Mouse (Mus musculus): Measurements from ENCODE around the gene Cacna1e. TPM values are rescaled to one million over a fixed set of nuclear protein-coding genes. Genes with fewer than 3 reads are reported as not detected.

Cacna1e gene
- polyA plus RNA-seq, 1 experiment from 2014 or later = 3.2 TPM

DNA sequence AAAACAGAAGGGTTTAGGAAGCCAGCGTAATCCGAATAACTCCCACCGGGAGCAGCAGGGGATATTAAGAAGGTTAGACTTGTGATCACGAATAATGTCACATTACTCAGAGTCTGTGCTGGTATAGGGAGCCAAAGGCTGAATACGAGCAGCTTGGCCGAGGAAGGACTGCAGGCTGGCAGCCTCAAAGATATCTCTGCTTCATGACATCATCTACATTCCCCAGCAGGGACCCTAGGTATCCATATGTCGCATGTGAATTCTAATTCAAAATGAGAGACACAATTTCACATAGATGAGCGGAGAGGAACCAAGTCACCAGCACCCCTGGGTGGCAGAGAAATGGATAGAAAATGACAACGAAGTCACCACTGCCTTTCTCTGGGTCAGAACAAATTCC is 22.9 kb downstream of the Cacna1e start:
- Histone ChIP-seq H3K9me3 (no peaks in the 10 kb centered on the region), H3K36me3 (replicated peaks) (no peaks in the 10 kb centered on the region), H3K27ac (no peak overlapping the region), H3K4me3 (replicated peaks) (no peak overlapping the region), H3K27me3 (no peaks in the 10 kb centered on the region), H3K9ac (no peak overlapping the region), H3K4me2 (no peak overlapping the region), H3K4me1 (no peaks in the 10 kb centered on the region)
- 87% methylated on average over 9 of the region's 9 CpGs for WGBS
- no peak for ATAC-seq (ENCODE audit: low FRiP score)

DNA sequence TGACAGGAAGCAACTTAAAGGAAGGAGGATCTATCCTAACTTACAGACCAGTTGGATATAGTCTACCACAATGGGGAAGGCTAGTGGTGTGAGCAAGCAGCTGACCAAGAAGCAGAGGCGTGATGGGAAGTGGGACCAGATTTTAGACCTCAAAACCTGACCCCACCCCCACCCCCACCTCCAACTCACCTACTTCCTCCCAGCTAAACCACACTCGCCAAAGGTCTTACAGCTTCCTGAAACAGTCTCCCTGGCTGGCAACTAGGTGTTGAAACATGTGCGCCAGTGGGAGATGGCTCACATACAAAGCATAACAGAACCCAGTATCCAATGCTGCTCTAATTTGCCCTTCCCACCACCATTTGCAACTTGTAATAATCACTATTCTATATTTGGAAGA is 29.7 kb downstream of the Cacna1e start:
- Histone ChIP-seq H3K36me3 (replicated peaks) (no peaks in the 10 kb centered on the region), H3K9ac (no peak overlapping the region), H3K9me3 (no peaks in the 10 kb centered on the region), H3K27ac (no peak overlapping the region), H3K4me3 (replicated peaks) (no peak overlapping the region), H3K4me1 (peaks cover 3% of the 10 kb centered on the region; the same call in 1 of the 2 replicates), H3K4me2 (no peak overlapping the region), H3K27me3 (no peaks in the 10 kb centered on the region)
- ATAC-seq (ENCODE audit: low FRiP score) = no peak
- WGBS = 91% methylated on average over 3 of the region's 3 CpGs

DNA sequence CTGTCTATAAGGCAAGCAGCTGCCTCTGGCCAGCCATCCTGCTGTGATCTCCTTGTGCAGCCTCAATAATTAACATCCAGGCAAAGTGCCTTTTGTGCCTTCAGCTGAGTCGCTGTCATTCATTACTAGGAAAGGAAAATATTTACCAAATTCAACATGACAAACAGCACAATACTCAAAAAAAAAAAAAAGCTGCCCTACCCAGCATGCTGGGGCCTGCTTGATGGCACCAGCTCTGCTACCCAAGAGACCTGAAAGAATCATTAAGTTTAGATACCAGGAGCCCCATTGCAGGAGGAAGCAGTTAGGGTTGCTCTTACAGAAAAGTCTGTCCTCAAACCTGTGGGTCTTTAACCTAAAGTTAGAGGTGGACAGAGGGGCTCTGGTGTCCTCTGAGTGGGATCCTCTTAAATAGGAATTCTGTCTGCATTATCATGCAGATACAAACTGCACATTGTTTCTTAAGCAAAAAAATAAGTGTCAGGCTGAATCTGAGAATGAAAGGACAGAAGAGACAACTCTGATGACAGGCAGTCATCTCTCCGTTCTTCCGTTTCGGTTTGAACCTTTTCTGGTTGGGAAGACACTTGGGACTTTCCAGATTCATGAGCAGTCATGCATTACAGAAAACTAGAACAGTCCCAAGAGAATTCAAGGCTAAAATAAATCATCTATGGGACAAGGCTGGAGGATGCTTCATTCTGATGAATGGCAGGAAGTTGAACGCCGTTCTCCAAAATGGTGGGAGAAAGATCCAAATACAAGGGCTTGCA is 33.6 kb downstream of the Cacna1e start:
- no peak for ATAC-seq (ENCODE audit: low FRiP score)
- H3K9ac ChIP-seq = no peak overlapping the region
- H3K27me3 ChIP-seq = no peaks in the 10 kb centered on the region
- no peaks in the 10 kb centered on the region for H3K9me3 ChIP-seq
- no peak overlapping the region for H3K4me2 ChIP-seq
- H3K4me1 ChIP-seq = peaks cover 3% of the 10 kb centered on the region; the same call in 1 of the 2 replicates
- H3K36me3 ChIP-seq (replicated peaks) = no peaks in the 10 kb centered on the region
- H3K4me3 ChIP-seq (replicated peaks) = no peak overlapping the region
- WGBS = 80% methylated on average over 6 of the region's 6 CpGs
- H3K27ac ChIP-seq = no peak overlapping the region

DNA sequence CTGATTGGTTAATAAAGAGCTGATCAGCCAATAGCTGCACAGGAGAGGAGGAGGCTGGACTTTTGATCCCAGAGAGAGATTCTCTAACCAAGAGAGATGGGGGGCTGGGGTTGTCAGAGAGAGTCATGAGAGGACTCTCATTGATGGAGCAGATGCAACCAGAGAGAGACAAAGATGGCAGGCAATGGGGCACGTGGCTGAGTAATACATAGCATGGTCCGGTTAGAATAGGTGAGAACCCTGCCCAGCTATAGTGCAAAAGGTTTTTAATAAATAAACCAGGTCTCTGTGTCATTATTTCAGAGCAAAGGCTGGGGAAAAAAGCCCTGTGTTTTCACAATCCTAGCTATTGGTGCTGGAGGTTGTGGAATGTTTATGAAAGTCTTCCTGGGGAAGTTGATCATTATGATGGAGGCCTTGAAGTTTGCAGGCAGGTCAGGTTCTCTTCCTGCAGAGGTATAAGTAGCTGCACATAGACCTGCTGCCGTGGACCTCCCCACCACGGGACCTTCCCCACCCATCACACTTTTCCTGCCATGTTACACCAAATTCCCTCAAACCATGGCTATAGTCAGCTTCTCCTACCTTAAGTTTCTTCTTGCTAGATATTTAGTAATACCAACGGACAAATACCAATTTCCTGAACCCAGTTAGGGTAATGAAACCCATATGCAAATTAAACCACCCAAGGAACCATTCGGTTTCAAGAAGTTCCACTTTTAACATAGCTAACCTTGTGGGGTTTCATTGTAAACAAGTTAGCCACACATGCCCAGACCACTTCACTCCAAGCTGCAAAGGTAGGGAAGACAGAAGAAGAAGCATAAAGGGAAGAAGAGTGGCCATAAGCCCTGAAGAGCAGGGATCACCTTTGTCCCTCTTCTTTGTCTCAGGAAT is 35.4 kb downstream of the Cacna1e start:
- no peaks in the 10 kb centered on the region for H3K9me3 ChIP-seq
- H3K36me3 ChIP-seq (replicated peaks) = no peaks in the 10 kb centered on the region
- no peak overlapping the region for H3K27ac ChIP-seq
- no peak overlapping the region for H3K9ac ChIP-seq
- H3K4me2 ChIP-seq = no peak overlapping the region
- no peaks in the 10 kb centered on the region for H3K27me3 ChIP-seq
- 0 out of 2 replicates have a peak, but pooled peaks cover 4% of the 10 kb centered on the region for H3K4me1 ChIP-seq
- H3K4me3 ChIP-seq (replicated peaks) = no peak overlapping the region
- ATAC-seq (ENCODE audit: low FRiP score) = no peak
- WGBS = 85% methylated on average over 6 of the region's 6 CpGs

DNA sequence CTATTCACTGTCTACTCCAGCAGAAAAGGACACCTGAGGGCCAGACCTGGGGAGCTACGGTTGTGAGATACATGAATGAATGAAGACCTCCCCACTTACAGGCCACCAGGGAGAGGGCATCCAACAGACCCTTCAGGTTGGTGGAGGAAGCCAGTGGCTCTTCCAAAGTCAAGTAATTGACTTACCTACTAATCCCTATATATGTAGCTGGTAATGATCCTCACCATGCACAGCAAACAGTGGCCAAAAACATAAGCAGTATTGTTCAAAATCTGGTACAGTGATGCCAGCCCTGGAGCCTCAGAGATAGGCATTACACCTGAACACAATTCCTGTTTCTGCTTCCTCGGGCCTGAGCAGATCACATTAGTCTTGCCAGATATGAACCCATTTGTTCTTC is 37.4 kb downstream of the Cacna1e start:
- H3K27ac ChIP-seq = no peak overlapping the region
- WGBS = 86% methylated on average over 2 of the region's 2 CpGs
- H3K36me3 ChIP-seq (replicated peaks) = no peaks in the 10 kb centered on the region
- H3K9ac ChIP-seq = no peak overlapping the region
- no peaks in the 10 kb centered on the region for H3K27me3 ChIP-seq
- peaks cover 11% of the 10 kb centered on the region for H3K4me1 ChIP-seq
- H3K4me2 ChIP-seq = no peak overlapping the region
- no peak overlapping the region for H3K4me3 ChIP-seq (replicated peaks)
- H3K9me3 ChIP-seq = no peaks in the 10 kb centered on the region
- ATAC-seq (ENCODE audit: low FRiP score) = no peak

DNA sequence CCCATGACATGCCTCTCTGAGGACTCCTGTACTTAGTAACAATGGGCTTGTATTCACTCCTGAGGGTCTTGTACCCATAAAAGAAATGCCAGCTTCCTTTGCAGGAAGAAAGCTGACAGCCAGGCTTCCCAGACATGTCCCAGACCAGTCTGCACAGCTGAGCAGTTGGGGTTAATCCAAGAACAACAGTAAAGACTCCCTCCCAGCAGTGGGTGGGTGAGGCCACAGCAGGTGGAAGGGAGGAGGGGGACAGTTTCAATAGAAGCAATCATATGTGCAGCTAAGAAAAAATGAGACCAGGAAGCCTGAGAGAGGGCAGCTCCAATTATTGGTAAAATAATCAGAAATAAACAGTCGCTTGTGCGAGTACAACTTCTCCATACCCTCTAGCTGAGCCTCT is 40.9 kb downstream of the Cacna1e start:
- Histone ChIP-seq H3K9me3 (no peaks in the 10 kb centered on the region), H3K9ac (no peak overlapping the region), H3K4me2 (no peak overlapping the region), H3K27ac (no peak overlapping the region), H3K36me3 (replicated peaks) (no peaks in the 10 kb centered on the region), H3K4me1 (peaks cover 8% of the 10 kb centered on the region), H3K4me3 (replicated peaks) (no peak overlapping the region), H3K27me3 (no peaks in the 10 kb centered on the region)
- ATAC-seq (ENCODE audit: low FRiP score) = no peak
- WGBS = 44% methylated on average over 2 of the region's 2 CpGs

DNA sequence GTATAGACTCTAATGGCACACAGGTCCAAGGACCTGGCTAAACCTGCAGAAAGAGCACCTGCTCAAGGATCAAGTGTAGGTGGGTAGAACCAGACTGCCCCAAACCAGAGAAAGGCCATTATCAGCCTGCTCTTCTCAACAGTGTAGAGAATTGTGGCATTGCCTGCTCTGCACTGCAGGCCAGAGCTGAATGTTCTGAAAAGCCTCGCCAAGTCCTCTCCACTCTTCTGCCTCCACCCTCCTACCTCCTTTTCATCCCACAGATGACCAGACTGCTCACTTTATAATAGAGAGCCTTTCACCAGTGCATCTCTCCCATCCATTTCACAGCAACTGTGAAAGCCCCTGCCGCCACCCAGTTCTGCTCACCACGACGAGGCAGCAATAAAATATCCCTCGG is 42.0 kb downstream of the Cacna1e start:
- no peak overlapping the region for H3K4me2 ChIP-seq
- ATAC-seq (ENCODE audit: low FRiP score) = no peak
- H3K4me3 ChIP-seq (replicated peaks) = no peak overlapping the region
- WGBS = 90% methylated on average over 5 of the region's 5 CpGs
- no peaks in the 10 kb centered on the region for H3K9me3 ChIP-seq
- no peak overlapping the region for H3K27ac ChIP-seq
- H3K4me1 ChIP-seq = peaks cover 8% of the 10 kb centered on the region
- no peaks in the 10 kb centered on the region for H3K27me3 ChIP-seq
- H3K9ac ChIP-seq = no peak overlapping the region
- no peaks in the 10 kb centered on the region for H3K36me3 ChIP-seq (replicated peaks)

DNA sequence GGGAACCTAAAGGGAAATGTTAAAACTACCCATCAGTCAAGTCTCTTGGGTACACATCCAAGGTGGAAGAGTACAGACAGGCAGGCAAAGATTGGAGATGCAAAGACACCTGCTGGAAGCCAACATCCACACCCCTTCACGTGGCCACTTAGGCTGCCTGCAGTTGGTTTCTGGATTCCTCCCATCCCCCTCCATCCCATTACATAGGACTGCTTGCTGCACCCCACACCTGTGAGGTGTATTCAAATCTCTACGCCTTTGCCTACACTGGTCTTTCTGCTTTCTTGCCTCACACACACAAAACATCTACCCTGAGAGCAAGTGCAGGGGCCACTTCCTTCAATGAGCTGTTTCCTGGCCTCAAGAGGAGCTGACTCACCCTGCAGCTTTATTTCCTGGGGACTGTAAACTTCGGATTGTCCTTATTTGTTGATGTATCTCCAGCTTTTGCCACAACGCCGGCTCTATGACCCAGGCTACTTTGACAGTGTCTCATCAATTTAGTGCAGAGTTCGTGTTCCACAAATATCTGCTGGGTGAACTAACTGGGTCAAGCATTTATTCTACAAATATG is 43.2 kb downstream of the Cacna1e start:
- no peak overlapping the region for H3K4me3 ChIP-seq (replicated peaks)
- H3K9me3 ChIP-seq = no peaks in the 10 kb centered on the region
- H3K27me3 ChIP-seq = no peaks in the 10 kb centered on the region
- H3K9ac ChIP-seq = no peak overlapping the region
- WGBS = 87% methylated on average over 6 of the region's 6 CpGs
- no peaks in the 10 kb centered on the region for H3K36me3 ChIP-seq (replicated peaks)
- no peak overlapping the region for H3K4me2 ChIP-seq
- H3K27ac ChIP-seq = no peak overlapping the region
- H3K4me1 ChIP-seq = peaks cover 8% of the 10 kb centered on the region
- ATAC-seq (ENCODE audit: low FRiP score) = no peak

DNA sequence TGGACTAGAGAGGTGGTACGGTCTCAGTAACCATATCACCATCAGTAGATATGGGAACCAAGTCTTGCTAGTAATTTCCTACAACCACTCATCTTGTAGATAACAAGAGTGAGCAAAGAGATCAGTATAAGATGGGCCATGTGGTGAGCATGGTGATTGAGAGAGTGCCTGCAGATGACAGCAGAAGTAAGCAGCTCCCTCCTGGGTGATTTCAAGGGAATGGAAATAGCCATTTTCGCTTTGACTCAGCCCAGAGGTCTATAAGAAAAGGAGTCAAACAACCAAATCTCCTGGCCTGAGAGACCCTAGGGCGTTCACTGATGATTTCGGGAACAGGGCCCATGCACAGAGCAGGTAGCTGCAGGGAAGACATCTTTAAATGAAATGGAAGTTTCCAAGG is 45.0 kb downstream of the Cacna1e start:
- no peak overlapping the region for H3K4me3 ChIP-seq (replicated peaks)
- H3K4me2 ChIP-seq = no peak overlapping the region
- H3K9ac ChIP-seq = no peak overlapping the region
- H3K4me1 ChIP-seq = peaks cover 9% of the 10 kb centered on the region
- no peaks in the 10 kb centered on the region for H3K9me3 ChIP-seq
- 91% methylated on average over 4 of the region's 4 CpGs for WGBS
- H3K36me3 ChIP-seq (replicated peaks) = no peaks in the 10 kb centered on the region
- ATAC-seq (ENCODE audit: low FRiP score) = no peak
- no peak overlapping the region for H3K27ac ChIP-seq
- H3K27me3 ChIP-seq = no peaks in the 10 kb centered on the region

DNA sequence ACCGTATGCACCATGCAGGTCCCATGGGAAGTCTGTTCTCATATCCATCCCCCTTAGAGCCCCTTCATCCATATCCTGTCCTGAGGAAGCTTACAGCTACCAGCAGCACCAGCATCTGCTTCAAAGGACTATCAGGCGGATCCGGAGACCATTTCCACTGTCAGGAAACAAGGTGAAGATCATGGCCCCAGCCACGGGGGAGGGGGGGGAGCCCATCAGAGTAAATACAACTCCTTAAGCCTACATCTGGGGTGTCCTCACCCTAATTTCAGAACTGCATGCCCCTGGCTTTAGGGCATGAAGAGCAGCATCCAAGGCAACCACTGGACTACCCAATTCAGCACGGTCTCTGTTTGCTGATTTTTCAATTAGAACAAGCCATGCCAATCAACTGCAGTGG is 47.8 kb downstream of the Cacna1e start:
- no peaks in the 10 kb centered on the region for H3K36me3 ChIP-seq (replicated peaks)
- WGBS = 91% methylated on average over 5 of the region's 5 CpGs
- no peaks in the 10 kb centered on the region for H3K27me3 ChIP-seq
- no peak overlapping the region for H3K27ac ChIP-seq
- no peaks in the 10 kb centered on the region for H3K9me3 ChIP-seq
- H3K9ac ChIP-seq = no peak overlapping the region
- H3K4me2 ChIP-seq = no peak overlapping the region
- no peak for ATAC-seq (ENCODE audit: low FRiP score)
- no peak overlapping the region for H3K4me3 ChIP-seq (replicated peaks)
- H3K4me1 ChIP-seq = peaks cover 11% of the 10 kb centered on the region; the same call in 1 of the 2 replicates

DNA sequence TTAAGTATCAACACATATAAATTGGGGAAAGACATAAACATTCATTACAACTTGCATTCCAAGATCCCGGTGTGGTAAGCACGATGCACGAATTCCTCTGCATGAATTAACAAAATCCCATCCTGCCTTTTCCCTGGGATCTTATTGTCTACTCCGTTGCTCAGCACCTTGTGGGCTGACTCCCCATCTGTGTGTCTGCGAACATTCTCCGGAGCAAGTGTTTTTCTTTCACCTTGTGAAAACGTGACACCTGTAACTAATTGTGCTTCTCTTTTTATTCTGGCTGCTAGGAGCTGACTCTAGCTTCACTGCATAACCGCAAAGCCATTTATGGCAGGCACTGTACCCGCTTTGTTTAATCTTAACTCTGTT is 52.1 kb downstream of the Cacna1e start:
- Histone ChIP-seq H3K36me3 (replicated peaks) (no peaks in the 10 kb centered on the region), H3K27me3 (no peaks in the 10 kb centered on the region), H3K9me3 (no peaks in the 10 kb centered on the region), H3K4me1 (peaks cover 11% of the 10 kb centered on the region; the same call in 1 of the 2 replicates), H3K9ac (no peak overlapping the region), H3K27ac (no peak overlapping the region), H3K4me3 (replicated peaks) (no peak overlapping the region), H3K4me2 (no peak overlapping the region)
- ATAC-seq (ENCODE audit: low FRiP score) = no peak
- WGBS = 79% methylated on average over 9 of the region's 9 CpGs

DNA sequence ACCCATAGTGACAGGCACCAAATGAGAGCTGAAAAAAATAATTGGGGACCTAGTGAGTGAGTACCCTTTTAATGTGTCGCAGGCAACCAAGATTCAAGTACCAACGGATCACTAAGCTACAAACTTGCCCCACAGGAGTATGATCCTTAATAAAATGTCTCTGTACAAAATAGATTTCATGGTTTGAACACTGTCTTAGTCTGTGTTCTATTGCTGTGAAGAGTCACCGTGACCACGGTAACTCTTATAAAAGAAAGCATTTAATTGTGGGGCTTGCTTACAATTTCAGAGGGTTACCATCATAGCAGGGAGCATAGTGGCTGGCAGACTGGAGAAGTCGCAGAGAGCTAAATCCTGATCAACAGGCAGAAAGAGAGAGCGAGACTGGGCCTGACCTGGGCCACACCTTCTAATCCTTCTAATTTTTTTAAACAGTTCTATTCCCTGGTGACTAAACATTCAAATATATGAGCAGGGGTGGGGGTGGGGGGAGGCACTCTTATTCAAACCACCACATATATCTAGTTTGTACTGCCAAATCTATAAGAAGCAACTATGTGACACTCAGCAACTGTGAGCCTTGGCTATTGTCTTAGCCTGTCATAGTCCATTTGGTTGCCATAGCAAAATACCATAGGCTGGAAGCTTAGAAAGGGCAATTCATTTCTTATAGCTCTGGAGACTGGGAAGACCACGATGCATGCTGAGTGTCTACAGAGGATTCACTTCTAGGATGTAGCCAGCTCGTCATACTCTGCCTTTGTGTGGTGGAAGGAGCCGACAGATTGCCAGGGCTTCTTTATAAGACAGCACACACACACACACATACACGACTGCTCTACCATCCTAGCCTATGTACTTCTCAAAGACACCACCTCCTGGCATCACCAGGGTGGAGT is 52.8 kb downstream of the Cacna1e start:
- Histone ChIP-seq H3K4me2 (no peak overlapping the region), H3K27me3 (no peaks in the 10 kb centered on the region), H3K4me1 (peaks cover 11% of the 10 kb centered on the region; the same call in 1 of the 2 replicates), H3K9me3 (no peaks in the 10 kb centered on the region), H3K27ac (no peak overlapping the region), H3K9ac (no peak overlapping the region), H3K4me3 (replicated peaks) (no peak overlapping the region), H3K36me3 (replicated peaks) (no peaks in the 10 kb centered on the region)
- whole genome bisulfite sequencing = 71% methylated on average over 10 of the region's 10 CpGs
- ATAC-seq (ENCODE audit: low FRiP score) = no peak

Data from forebrain, embryonic 12.5 days (tissue).